Mouse (Mus musculus): ENCODE data around the gene Add3. TPM values are rescaled to one million over a fixed set of nuclear protein-coding genes. Genes with fewer than 3 reads are reported as not detected.

The Add3 gene
- polyA plus RNA-seq (2014; fragmentation: Nextera tagmentation; extraction: Ambion mirVana), result 49.7 and 53.8 TPM in 2 replicates

- no peaks in the 10 kb centered on the region for H3K9me3 ChIP-seq (ENCODE audit: control insufficient read depth, low read length)
- WGBS, result 8% methylated on average over 24 of the region's 24 CpGs
- no peak within 1 kb of the TSS for H3K27ac ChIP-seq (ENCODE audit: low read depth, low read length)
- peak within 1 kb of the TSS; percentile 86 for H3K4me2 ChIP-seq
- no peaks in the 10 kb centered on the region for H3K36me3 ChIP-seq (ENCODE audit: control insufficient read depth, insufficient read depth, low read length)
- H3K27me3 ChIP-seq (ENCODE audit: control insufficient read depth, insufficient read depth, low read length), result peaks cover 13% of the 10 kb centered on the region
- peak within 1 kb of the TSS; percentile 85 for H3K4me3 ChIP-seq (ENCODE audit: low read depth, low read length)
- peaks cover 12% of the 10 kb centered on the region for H3K4me1 ChIP-seq (ENCODE audit: control insufficient read depth, insufficient read depth, low read length)
- peak within 1 kb of the TSS; percentile 46; the same call in 1 of the 2 replicates for H3K9ac ChIP-seq (ENCODE audit: low read length)
- DNase-seq (ENCODE audit: low spot score, missing footprints) (peak; percentile 95), ATAC-seq (ENCODE audit: low FRiP score) (no peak)
These were observed at the start of gene Add3 for GRCm38 (mm10) chr19:53140044-53140803. Gene Add3 (plus strand): TSS chr19:53140443.

- WGBS, result 93% methylated on average over 5 of the region's 5 CpGs
These were observed 49.6 kb upstream of the Add3 start for GRCm38 (mm10) chr19:53090677-53091076.

GRCm38 (mm10) chr19:53092251-53092650 is 48.0 kb upstream of the Add3 start:
- Histone ChIP-seq H3K27me3 (ENCODE audit: control insufficient read depth, insufficient read depth, low read length) (no peaks in the 10 kb centered on the region), H3K4me3 (ENCODE audit: low read depth, low read length) (no peak overlapping the region), H3K9me3 (ENCODE audit: control insufficient read depth, low read length) (no peaks in the 10 kb centered on the region), H3K36me3 (ENCODE audit: control insufficient read depth, insufficient read depth, low read length) (no peaks in the 10 kb centered on the region), H3K27ac (ENCODE audit: low read depth, low read length) (no peak overlapping the region), H3K4me2 (no peak overlapping the region), H3K9ac (ENCODE audit: low read length) (no peak overlapping the region), H3K4me1 (ENCODE audit: control insufficient read depth, insufficient read depth, low read length) (no peaks in the 10 kb centered on the region)
- no peak for ATAC-seq (ENCODE audit: low FRiP score)
- no peak for DNase-seq (ENCODE audit: low spot score, missing footprints)
- 58% methylated on average over 6 of the region's 6 CpGs for WGBS

More at GRCm38 (mm10) chr19:53090677-53091076, 49.6 kb upstream of the Add3 start:
- ATAC-seq (ENCODE audit: low FRiP score), result no peak
- Histone ChIP-seq H3K4me2 (no peak overlapping the region), H3K4me3 (ENCODE audit: low read depth, low read length) (no peak overlapping the region), H3K9ac (ENCODE audit: low read length) (no peak overlapping the region), H3K27ac (ENCODE audit: low read depth, low read length) (no peak overlapping the region), H3K9me3 (ENCODE audit: control insufficient read depth, low read length) (no peaks in the 10 kb centered on the region), H3K27me3 (ENCODE audit: control insufficient read depth, insufficient read depth, low read length) (no peaks in the 10 kb centered on the region), H3K4me1 (ENCODE audit: control insufficient read depth, insufficient read depth, low read length) (no peaks in the 10 kb centered on the region), H3K36me3 (ENCODE audit: control insufficient read depth, insufficient read depth, low read length) (no peaks in the 10 kb centered on the region)
- DNase-seq (ENCODE audit: low spot score, missing footprints), result no peak

- Histone ChIP-seq H3K9ac (ENCODE audit: low read length) (no peak overlapping the region), H3K4me1 (ENCODE audit: control insufficient read depth, insufficient read depth, low read length) (no peaks in the 10 kb centered on the region), H3K36me3 (ENCODE audit: control insufficient read depth, insufficient read depth, low read length) (no peaks in the 10 kb centered on the region), H3K4me3 (ENCODE audit: low read depth, low read length) (no peak overlapping the region), H3K4me2 (no peak overlapping the region), H3K27ac (ENCODE audit: low read depth, low read length) (no peak overlapping the region), H3K27me3 (ENCODE audit: control insufficient read depth, insufficient read depth, low read length) (no peaks in the 10 kb centered on the region), H3K9me3 (ENCODE audit: control insufficient read depth, low read length) (no peaks in the 10 kb centered on the region)
- DNase-seq (ENCODE audit: low spot score, missing footprints) (no peak), ATAC-seq (ENCODE audit: low FRiP score) (no peak)
- 94% methylated on average over 3 of the region's 3 CpGs for WGBS
These were observed 46.9 kb upstream of the Add3 start for GRCm38 (mm10) chr19:53093294-53093693.

GRCm38 (mm10) chr19:53094684-53095083 is 45.6 kb upstream of the Add3 start:
- WGBS, result 88% methylated on average over 4 of the region's 4 CpGs
- Histone ChIP-seq H3K4me3 (ENCODE audit: low read depth, low read length) (no peak overlapping the region), H3K36me3 (ENCODE audit: control insufficient read depth, insufficient read depth, low read length) (no peaks in the 10 kb centered on the region), H3K27ac (ENCODE audit: low read depth, low read length) (no peak overlapping the region), H3K4me1 (ENCODE audit: control insufficient read depth, insufficient read depth, low read length) (no peaks in the 10 kb centered on the region), H3K9ac (ENCODE audit: low read length) (no peak overlapping the region), H3K9me3 (ENCODE audit: control insufficient read depth, low read length) (no peaks in the 10 kb centered on the region), H3K4me2 (no peak overlapping the region), H3K27me3 (ENCODE audit: control insufficient read depth, insufficient read depth, low read length) (no peaks in the 10 kb centered on the region)
- ATAC-seq (ENCODE audit: low FRiP score), result no peak
- DNase-seq (ENCODE audit: low spot score, missing footprints), result no peak

GRCm38 (mm10) chr19:53101374-53102300 is 38.6 kb upstream of the Add3 start:
- H3K27me3 ChIP-seq (ENCODE audit: control insufficient read depth, insufficient read depth, low read length), result no peaks in the 10 kb centered on the region; the same call in 1 of the 2 replicates
- no peak overlapping the region for H3K4me3 ChIP-seq (ENCODE audit: low read depth, low read length)
- DNase-seq (ENCODE audit: low spot score, missing footprints) (peak; percentile 75), ATAC-seq (ENCODE audit: low FRiP score) (no peak)
- no peak overlapping the region for H3K27ac ChIP-seq (ENCODE audit: low read depth, low read length)
- H3K9me3 ChIP-seq (ENCODE audit: control insufficient read depth, low read length), result no peaks in the 10 kb centered on the region
- H3K4me2 ChIP-seq, result no peak overlapping the region
- no peak overlapping the region for H3K9ac ChIP-seq (ENCODE audit: low read length)
- H3K36me3 ChIP-seq (ENCODE audit: control insufficient read depth, insufficient read depth, low read length), result no peaks in the 10 kb centered on the region
- WGBS, result 71% methylated on average over 12 of the region's 12 CpGs
- peaks cover 3% of the 10 kb centered on the region; the same call in 1 of the 2 replicates for H3K4me1 ChIP-seq (ENCODE audit: control insufficient read depth, insufficient read depth, low read length)

GRCm38 (mm10) chr19:53105374-53106090 is 34.7 kb upstream of the Add3 start:
- Histone ChIP-seq H3K4me2 (no peak overlapping the region), H3K27me3 (ENCODE audit: control insufficient read depth, insufficient read depth, low read length) (no peaks in the 10 kb centered on the region; the same call in 1 of the 2 replicates), H3K36me3 (ENCODE audit: control insufficient read depth, insufficient read depth, low read length) (no peaks in the 10 kb centered on the region), H3K9me3 (ENCODE audit: control insufficient read depth, low read length) (no peaks in the 10 kb centered on the region), H3K4me3 (ENCODE audit: low read depth, low read length) (no peak overlapping the region), H3K9ac (ENCODE audit: low read length) (no peak overlapping the region), H3K27ac (ENCODE audit: low read depth, low read length) (no peak overlapping the region), H3K4me1 (ENCODE audit: control insufficient read depth, insufficient read depth, low read length) (peaks cover 3% of the 10 kb centered on the region; the same call in 1 of the 2 replicates)
- ATAC-seq (ENCODE audit: low FRiP score), result 0 out of 2 replicates have a peak, but pooled peaks have one; percentile 38
- DNase-seq (ENCODE audit: low spot score, missing footprints), result peak; percentile 91
- WGBS, result 48% methylated on average over 26 of the region's 26 CpGs

GRCm38 (mm10) chr19:53106952-53107351 is 33.3 kb upstream of the Add3 start:
- Histone ChIP-seq H3K9me3 (ENCODE audit: control insufficient read depth, low read length) (no peaks in the 10 kb centered on the region), H3K4me1 (ENCODE audit: control insufficient read depth, insufficient read depth, low read length) (peaks cover 3% of the 10 kb centered on the region; the same call in 1 of the 2 replicates), H3K36me3 (ENCODE audit: control insufficient read depth, insufficient read depth, low read length) (no peaks in the 10 kb centered on the region), H3K27ac (ENCODE audit: low read depth, low read length) (no peak overlapping the region), H3K4me3 (ENCODE audit: low read depth, low read length) (no peak overlapping the region), H3K4me2 (no peak overlapping the region), H3K9ac (ENCODE audit: low read length) (no peak overlapping the region), H3K27me3 (ENCODE audit: control insufficient read depth, insufficient read depth, low read length) (no peaks in the 10 kb centered on the region; the same call in 1 of the 2 replicates)
- ATAC-seq (ENCODE audit: low FRiP score) (no peak), DNase-seq (ENCODE audit: low spot score, missing footprints) (peak; percentile 76)
- 90% methylated on average over 7 of the region's 7 CpGs for WGBS

All from midbrain, embryonic 11.5 days (tissue).